Mouse (Mus musculus) layer of hippocampus, adult 18-20 months (tissue): Measurements from ENCODE around the gene Tubb5. TPM values are rescaled to one million over a fixed set of nuclear protein-coding genes. Genes with fewer than 3 reads are reported as not detected.
A peak's percentile ranks its signal among the peaks of the same experiment; 100 is the strongest.
"Not testable (repeated sequence)": the region's sequence is repeated elsewhere in the genome, so short reads cannot be mapped to it uniquely, and the experiment has no call there.

Experiments used
- DNase-seq, 2 experiments: peaks; one replicate each; pipeline ENCODE4 v3.0.0; 2022; ENCODE audit warnings: low spot score in 2 of 2
- total RNA-seq, 2 experiments: library from RNA; stranded (reverse); gene quantifications; 2 replicates each; pipeline ENCODE4 v1.2.3; 2021

Tubb5 gene
- total RNA-seq, 2 experiments from 2014 or later, result 326 to 341 TPM

DNA sequence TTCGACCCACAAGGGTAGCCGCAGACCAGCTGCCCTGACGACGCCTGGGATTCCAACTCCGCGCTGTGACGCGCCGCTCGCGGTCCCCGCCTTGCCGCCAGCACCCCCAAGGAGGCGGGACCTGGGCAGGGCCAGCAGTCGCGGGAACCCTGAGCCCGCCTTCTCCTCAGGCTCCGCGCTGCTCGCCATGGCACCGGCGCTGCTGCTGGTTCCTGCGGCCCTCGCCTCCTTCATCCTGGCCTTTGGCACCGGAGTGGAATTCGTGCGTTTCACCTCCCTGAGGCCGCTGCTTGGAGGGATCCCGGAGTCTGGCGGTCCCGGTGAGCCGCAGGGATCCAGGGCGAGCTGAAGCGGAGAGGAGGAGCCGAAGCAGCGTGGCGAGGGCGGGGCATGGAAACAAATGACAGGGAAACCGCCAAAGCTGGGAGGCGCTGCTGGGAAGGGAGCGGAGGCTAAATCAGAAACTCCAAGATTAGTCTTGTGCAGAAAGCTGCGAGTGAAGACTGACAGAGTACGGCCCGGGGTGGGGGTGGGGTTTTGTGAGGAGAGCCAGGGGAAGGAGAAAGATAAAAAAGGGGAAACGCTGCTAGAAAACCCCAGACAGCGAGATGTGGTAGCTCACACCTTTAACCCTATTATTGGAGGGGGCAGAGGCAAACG is 23.2 kb upstream of the Tubb5 start, which contains the start of gene Nrm:
Gene Nrm, plus strand, starts transcription at position 121 of the 660 bp plus-strand sequence.
- DNase-seq, result peak; percentile 86 to 87

DNA sequence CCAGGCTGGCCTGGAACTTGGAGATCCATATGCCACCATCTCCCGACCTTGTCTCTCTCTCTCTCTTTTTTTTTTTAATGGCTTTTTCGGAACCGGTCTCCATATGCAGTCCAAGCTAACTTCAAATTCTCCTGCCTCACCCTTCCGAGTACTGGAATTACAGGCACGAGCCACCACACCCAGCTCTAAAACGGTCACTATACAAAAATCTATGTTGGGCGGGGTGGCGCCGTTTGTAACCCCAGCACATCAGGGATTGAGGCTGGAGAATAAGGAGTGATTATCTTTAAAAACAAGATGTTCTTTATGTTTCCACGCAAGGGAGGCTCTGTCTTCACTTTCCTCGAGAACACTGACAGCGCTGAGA is 22.7 kb upstream of the Tubb5 start:
- DNase-seq, result no peak

DNA sequence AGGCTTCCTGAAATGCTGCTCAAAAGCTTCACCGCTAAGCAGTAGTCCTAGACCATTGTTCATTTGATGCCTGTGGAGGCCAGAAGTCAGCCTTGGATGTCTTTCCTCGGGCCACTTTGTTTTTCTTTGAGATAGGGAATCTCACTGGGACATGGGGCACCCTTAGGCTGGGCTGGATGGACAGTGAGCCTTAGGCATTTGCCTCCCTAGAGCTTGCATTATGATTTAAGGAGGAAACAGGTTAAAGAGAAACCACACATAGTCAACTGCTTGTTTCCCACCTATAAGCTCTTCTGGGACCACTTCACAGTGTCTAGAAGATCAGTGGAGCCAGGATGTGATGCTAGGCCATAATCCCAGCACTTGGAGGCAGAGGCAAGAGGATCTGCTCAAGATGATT is 21.7 kb upstream of the Tubb5 start:
- no peak for DNase-seq

GRCm38 (mm10) chr17:35859371-35859770 is 21.3 kb upstream of the Tubb5 start:
- DNase-seq, result no peak

DNA sequence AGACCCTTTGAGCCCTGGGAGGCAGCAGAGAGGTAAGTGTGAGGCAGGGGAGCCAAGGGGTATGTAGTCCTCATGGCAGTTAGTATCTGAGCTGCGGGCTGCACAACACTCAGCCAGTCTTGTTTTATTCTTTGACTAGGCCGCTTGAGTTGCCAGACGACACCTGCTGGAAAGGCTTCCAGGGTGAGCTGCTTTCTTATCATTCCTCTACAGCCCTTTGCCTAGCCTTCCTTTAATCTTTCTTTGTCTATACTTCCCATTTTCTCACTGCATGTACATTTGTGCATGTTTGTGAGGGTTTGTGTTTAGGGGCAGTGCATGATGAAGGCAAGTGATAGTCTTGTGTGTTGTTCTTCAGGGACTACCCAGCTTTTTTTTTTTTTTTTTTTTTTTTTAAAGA is 12.9 kb upstream of the Tubb5 start:
- no peak for DNase-seq

- no peak for DNase-seq
These were observed 10.0 kb upstream of the Tubb5 start for GRCm38 (mm10) chr17:35848112-35848511.

DNA sequence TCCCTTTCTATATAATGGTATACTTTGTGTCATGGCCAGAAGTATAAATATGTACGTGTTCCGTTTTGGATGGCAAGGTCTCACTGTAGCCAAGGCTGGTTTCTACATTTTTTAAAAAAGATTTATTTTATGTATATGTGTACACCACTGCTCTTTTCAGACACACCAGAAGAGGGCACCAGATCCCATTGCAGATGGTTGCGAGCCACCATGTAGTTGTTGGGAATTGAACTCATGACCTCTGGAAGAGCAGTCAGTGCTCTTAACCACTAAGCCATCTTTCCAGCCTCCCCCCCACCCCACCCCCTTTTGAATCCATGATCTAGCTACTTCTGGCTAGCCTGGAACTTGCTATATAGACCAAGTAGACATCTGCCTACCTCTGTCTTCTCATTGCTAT is 5.4 kb upstream of the Tubb5 start:
- no peak for DNase-seq

DNA sequence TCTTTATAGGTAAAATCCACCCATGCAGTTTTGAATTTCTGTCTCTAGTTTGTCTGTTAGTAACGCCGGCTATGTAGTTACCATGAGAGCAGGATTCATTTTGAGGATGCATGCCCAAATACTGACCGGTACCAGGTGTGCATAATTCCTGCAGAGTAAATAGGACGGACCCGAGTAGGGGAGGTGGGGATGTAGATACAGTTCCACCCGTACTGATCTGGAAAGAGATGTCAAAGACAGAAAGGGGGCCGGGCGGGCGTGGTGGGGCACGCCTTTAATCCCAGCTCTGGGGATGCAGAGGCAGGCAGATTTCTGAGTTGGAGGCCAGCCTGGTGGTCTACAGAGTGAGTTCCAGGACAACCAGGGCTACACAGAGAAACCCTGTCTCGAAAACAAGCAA is 3.9 kb upstream of the Tubb5 start:
- no peak for DNase-seq

DNA sequence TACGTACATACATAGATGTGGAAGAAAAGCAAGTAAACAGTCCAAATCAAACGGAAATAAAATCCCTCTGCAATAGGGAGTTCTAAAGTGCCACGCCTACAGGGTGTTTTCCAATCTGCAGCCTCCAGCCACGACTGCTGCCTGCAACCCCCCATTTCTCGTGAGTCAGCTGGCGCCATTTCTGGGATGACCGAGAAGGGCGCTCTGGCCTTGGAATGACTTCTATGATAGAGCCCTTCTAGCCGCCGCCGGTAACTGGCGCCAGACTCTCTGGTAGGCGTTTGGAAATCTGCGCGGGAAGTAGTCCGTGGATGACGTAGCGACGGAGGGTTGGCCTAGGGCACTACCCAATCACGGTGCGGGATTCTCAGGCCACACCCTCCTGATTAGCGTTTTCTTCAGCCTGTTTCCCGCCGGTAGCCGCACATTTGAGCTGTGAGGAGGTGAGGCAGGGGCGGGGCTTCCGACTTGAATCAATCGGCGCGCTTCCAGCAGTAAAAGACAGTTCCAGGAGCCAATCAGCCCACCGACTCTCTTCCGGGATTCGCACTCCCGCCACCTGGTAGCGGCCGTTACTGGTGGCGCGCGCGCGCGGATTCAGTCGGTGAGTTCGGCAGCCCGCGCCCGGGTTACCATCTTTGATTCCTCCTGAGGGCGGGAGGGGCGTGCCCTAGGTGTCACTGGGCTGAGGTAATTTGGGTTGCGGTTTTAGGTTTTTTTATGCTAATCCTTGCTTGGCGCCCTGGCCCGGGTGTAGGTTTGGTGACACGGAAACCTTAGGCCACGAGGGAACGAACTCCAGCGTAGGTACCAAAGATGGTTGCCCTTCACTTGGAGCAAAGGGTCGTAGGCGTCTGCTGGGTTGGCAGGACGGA is 3.2 kb upstream of the Tubb5 start, which contains the start of gene Mdc1:
Gene Mdc1, plus strand, starts transcription at position 440 of the 875 bp plus-strand sequence.
- DNase-seq, result peak; percentile 99 to 100

DNA sequence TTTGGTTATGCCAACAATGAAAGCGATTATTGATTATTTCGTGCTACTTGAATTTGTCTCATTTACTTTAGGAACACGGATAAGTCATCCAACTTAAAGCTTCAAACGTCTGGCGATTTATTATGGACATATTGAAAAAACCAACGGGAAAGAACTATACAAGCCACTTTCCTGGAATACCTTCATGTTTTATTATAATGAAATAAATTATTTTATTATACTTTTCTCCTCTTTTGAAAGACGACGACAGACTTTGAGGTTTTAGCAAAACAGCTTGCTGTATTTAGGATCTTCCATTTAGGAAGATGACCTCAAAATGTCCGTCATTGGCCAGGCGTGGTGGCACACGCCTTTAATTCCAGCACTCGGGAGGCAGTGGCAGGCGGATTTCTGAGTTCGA is 2.5 kb upstream of the Tubb5 start:
- no peak for DNase-seq

DNA sequence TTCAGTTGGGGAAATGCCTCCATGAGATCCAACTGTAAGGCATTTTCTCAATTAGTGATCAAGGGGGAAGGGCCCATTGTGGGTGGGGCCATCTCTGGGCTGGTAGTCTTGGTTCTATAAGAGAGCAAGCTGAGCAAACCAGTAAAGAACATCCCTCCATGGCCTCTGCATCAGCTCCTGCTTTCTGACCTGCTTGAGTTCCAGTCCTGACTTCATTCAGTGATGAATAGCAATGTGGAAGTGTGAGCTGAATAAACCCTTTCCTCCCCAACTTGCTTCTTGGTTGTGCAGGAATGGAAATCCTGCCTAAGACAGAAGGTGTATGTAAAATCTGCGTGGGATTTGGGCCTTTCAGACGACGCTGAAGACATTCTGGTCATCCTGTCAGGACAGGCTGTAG is 896 bp upstream of the Tubb5 start:
- DNase-seq, result not testable (repeated sequence)

GRCm38 (mm10) chr17:35838570-35838969 is 464 bp upstream of the Tubb5 start:
- DNase-seq, result no peak

DNA sequence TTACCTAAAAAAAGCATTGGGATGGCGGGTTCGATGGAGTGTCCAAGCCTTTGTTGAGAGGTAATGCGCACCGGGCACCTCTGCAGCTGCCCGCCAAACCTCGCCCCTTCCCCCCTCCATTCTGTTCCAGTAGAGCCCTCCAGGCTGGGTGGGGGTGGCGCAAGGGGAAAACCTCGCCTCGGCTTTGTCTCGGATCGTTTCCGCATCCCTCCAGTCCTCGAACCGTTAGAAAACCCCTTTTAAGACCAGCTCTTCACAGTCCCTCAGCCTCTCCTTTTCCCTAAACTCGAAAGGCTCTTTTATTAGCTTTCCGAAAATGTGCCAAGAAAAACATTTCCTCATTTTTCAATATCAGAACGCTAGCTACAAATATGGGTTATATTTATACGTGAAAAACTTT is 619 bp downstream of the Tubb5 start:
- DNase-seq, result peak in 1 of 2 experiments; percentile 45

DNA sequence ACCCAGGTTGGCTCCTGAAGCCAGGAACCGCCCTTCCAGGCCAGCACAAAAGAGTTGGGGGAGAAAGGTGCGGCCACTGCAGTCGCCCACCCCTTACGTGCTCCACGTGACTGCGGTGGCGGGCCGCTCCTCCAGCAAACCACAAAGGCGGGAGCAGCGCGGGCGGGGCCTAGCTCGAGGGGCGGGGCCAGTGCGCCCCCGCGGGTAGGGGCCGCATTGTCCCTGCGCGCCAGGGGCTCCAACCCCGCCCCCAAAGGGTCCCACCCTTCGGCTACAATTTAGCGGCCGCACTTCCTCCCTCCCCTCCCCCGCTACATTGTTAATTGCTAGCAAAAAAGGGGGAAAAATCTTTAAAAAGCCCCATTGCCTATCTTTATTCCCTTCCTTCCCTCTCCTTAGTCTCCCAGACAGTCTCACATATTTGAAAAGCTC is 1.1 kb downstream of the Tubb5 start:
- peak; percentile 78 to 83 for DNase-seq

- DNase-seq, result peak; percentile 81 to 96
These were observed 1.7 kb downstream of the Tubb5 start for GRCm38 (mm10) chr17:35836178-35836965.

- DNase-seq, result peak in 1 of 2 experiments; percentile 26
These were observed 2.5 kb downstream of the Tubb5 start for GRCm38 (mm10) chr17:35835424-35836140.

- peak in 1 of 2 experiments; percentile 52 for DNase-seq
These were observed 3.2 kb downstream of the Tubb5 start for GRCm38 (mm10) chr17:35834696-35835422.

- no peak for DNase-seq
These were observed 4.2 kb downstream of the Tubb5 start for GRCm38 (mm10) chr17:35833894-35834293.

DNA sequence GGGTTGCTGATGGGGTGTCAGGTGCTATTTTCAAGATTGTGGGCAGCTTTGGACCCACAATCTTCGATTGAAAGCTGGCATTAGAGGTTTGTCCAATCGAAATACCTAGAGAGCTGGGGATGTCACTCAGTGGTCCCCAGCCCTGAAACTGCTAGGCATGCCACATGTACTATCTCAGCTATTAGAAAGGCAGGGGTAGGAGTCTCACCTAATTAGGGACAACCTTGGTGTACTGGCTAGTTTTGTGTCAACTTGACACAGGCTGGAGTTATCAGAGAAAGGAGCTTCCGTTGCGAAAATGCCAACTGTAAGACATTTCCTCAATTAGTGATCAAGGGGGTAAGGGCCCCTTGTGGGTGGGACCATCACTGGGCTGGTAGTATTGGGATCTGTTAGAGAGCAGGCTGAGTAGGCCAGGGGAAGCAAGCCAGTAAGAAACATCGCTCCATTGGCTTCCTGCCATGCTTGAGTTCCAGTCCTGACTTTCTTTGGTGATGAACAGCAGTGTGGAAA is 4.8 kb downstream of the Tubb5 start:
- no peak for DNase-seq
